Mouse (Mus musculus) hindbrain, embryonic 16.5 days (tissue): ENCODE data around the gene Eftud2. TPM values are rescaled to one million over a fixed set of nuclear protein-coding genes. Genes with fewer than 3 reads are reported as not detected.
A peak's percentile ranks its signal among the peaks of the same experiment; 100 is the strongest.

Experiments
- ATAC-seq: fragments of 200-750 bp; cut with Nextera tagmentation; 2 replicates; pipeline ENCODE4 v1.8.0; 2017; ENCODE audit warnings: moderate TSS enrichment, moderate library complexity
- H3K27ac ChIP-seq: fragments of 300-500 bp; sonication (generic); 2 replicates; pipeline ENCODE4 v1.5.1; 2014; ENCODE audit warnings: low read depth, mild to moderate bottlenecking, control low read depth, low read length, moderate library complexity
- H3K27me3 ChIP-seq: fragments of 300-500 bp; sonication (generic); replicated peaks from 2 replicates; pipeline ENCODE4 v1.6.1; 2014; ENCODE audit warnings: low read length; ENCODE audit not compliant: control insufficient read depth, insufficient read depth
- H3K36me3 ChIP-seq: fragments of 300-500 bp; sonication (generic); 2 replicates; pipeline ENCODE4 v1.6.1; 2014; ENCODE audit warnings: mild to moderate bottlenecking, low read length, moderate library complexity, mixed read lengths; ENCODE audit not compliant: control insufficient read depth, insufficient read depth
- H3K4me1 ChIP-seq: fragments of 300-500 bp; sonication (generic); 2 replicates; pipeline ENCODE4 v1.6.1; 2014; ENCODE audit warnings: low read depth, low read length; ENCODE audit not compliant: control insufficient read depth, insufficient read depth
- H3K4me2 ChIP-seq: fragments of 300-500 bp; sonication (generic); 2 replicates; pipeline ENCODE4 v1.6.1; 2014; ENCODE audit warnings: mild to moderate bottlenecking, low read length, control low read depth, moderate library complexity
- H3K4me3 ChIP-seq: fragments of 300-500 bp; sonication (generic); 2 replicates; pipeline ENCODE4 v1.5.1; 2014; ENCODE audit warnings: mild to moderate bottlenecking, low read length, control low read depth, moderate library complexity
- H3K9ac ChIP-seq: fragments of 300-500 bp; sonication (generic); 2 replicates; pipeline ENCODE4 v1.6.1; 2014; ENCODE audit warnings: low read depth, mild to moderate bottlenecking, control low read depth, low read length, moderate library complexity
- H3K9me3 ChIP-seq: fragments of 300-500 bp; sonication (generic); 2 replicates; pipeline ENCODE4 v1.6.1; 2014; ENCODE audit warnings: mild to moderate bottlenecking, low read length, moderate library complexity; ENCODE audit not compliant: control insufficient read depth
- WGBS: fragments of 180-500 bp; shearing (Covaris S2); extraction: QIAGEN DNeasy Blood & Tissue Kit; methylation state at CpG from one replicate; pipeline ENCODE4 v1.1.7; 2014; 5-methylcytosine and 5-hydroxymethylcytosine counted together
- polyA plus RNA-seq: library from polyadenylated mRNA; unstranded; fragments of >200 nt; fragmentation: Nextera tagmentation; extraction: Ambion mirVana; gene quantifications from 2 replicates; pipeline ENCODE4 v1.2.1, GENCODE M21; 2015

Gene Eftud2
- polyA plus RNA-seq, 1 experiment from 2014 or later, result 127 TPM

- 87% methylated on average over 5 of the region's 5 CpGs for WGBS
- no peaks in the 10 kb centered on the region for H3K36me3 ChIP-seq
- no peak overlapping the region for H3K27ac ChIP-seq
- H3K4me1 ChIP-seq, result peaks cover 3% of the 10 kb centered on the region; the same call in 1 of the 2 replicates
- H3K4me3 ChIP-seq, result no peak overlapping the region
- no peak for ATAC-seq
- H3K9me3 ChIP-seq, result no peaks in the 10 kb centered on the region
- H3K27me3 ChIP-seq, result peaks cover 13% of the 10 kb centered on the region
- H3K9ac ChIP-seq, result no peak overlapping the region
- no peak overlapping the region for H3K4me2 ChIP-seq
Measured at GRCm38 (mm10) chr11:102887433-102887832, 6.6 kb upstream of the Eftud2 start.

GRCm38 (mm10) chr11:102884616-102885219, 3.9 kb upstream of the Eftud2 start, which contains the start of gene Fam187a:
TSS of gene Fam187a (plus strand) at chr11:102885169.
- WGBS, result 60% methylated on average over 10 of the region's 10 CpGs
- H3K4me1 ChIP-seq, result peaks cover 11% of the 10 kb centered on the region
- H3K27ac ChIP-seq, result no peak within 1 kb of the TSS
- peaks cover 6% of the 10 kb centered on the region; the same call in 1 of the 2 replicates for H3K27me3 ChIP-seq
- H3K9me3 ChIP-seq, result no peaks in the 10 kb centered on the region
- no peak within 1 kb of the TSS for H3K9ac ChIP-seq
- H3K4me3 ChIP-seq, result no peak within 1 kb of the TSS
- no peak within 1 kb of the TSS for H3K4me2 ChIP-seq
- ATAC-seq, result no peak
- H3K36me3 ChIP-seq, result no peaks in the 10 kb centered on the region

- Histone ChIP-seq H3K9ac (peak overlapping the region; percentile 74), H3K27me3 (peaks cover 4% of the 10 kb centered on the region; the same call in 1 of the 2 replicates), H3K36me3 (peaks cover 5% of the 10 kb centered on the region; the same call in 1 of the 2 replicates), H3K4me2 (peak overlapping the region; percentile 69), H3K27ac (peak overlapping the region; percentile 89; the same call in 1 of the 2 replicates), H3K4me1 (peaks cover 14% of the 10 kb centered on the region), H3K9me3 (no peaks in the 10 kb centered on the region), H3K4me3 (peak overlapping the region; percentile 71)
- 15% methylated on average over 13 of the region's 13 CpGs for WGBS
- ATAC-seq, result peak; percentile 4
Measured at GRCm38 (mm10) chr11:102881314-102882198, 771 bp upstream of the Eftud2 start.

- peaks cover 14% of the 10 kb centered on the region for H3K4me1 ChIP-seq
- no peak for ATAC-seq
- no peak overlapping the region for H3K4me3 ChIP-seq
- H3K9ac ChIP-seq, result no peak overlapping the region
- H3K27ac ChIP-seq, result no peak overlapping the region
- H3K9me3 ChIP-seq, result no peaks in the 10 kb centered on the region
- H3K36me3 ChIP-seq, result peaks cover 13% of the 10 kb centered on the region
- H3K4me2 ChIP-seq, result peak overlapping the region; percentile 69
- peaks cover 4% of the 10 kb centered on the region; the same call in 1 of the 2 replicates for H3K27me3 ChIP-seq
- WGBS, result 53% methylated on average over 2 of the region's 2 CpGs
Measured at GRCm38 (mm10) chr11:102879558-102879957, 1.2 kb downstream of the Eftud2 start.

- no peak for ATAC-seq
- H3K4me1 ChIP-seq, result peaks cover 7% of the 10 kb centered on the region
- H3K4me2 ChIP-seq, result no peak overlapping the region
- no peak overlapping the region for H3K4me3 ChIP-seq
- no peak overlapping the region for H3K9ac ChIP-seq
- H3K36me3 ChIP-seq, result peaks cover 26% of the 10 kb centered on the region
- WGBS, result 82% methylated on average over 7 of the region's 7 CpGs
- H3K27ac ChIP-seq, result no peak overlapping the region
- H3K27me3 ChIP-seq, result no peaks in the 10 kb centered on the region
- H3K9me3 ChIP-seq, result no peaks in the 10 kb centered on the region
Measured at GRCm38 (mm10) chr11:102874801-102875334, 5.9 kb downstream of the Eftud2 start.

GRCm38 (mm10) chr11:102864272-102864671, 16.5 kb downstream of the Eftud2 start:
- no peak overlapping the region for H3K27ac ChIP-seq
- no peak overlapping the region for H3K4me3 ChIP-seq
- H3K4me2 ChIP-seq, result no peak overlapping the region
- H3K9me3 ChIP-seq, result no peaks in the 10 kb centered on the region
- H3K9ac ChIP-seq, result no peak overlapping the region
- H3K4me1 ChIP-seq, result no peaks in the 10 kb centered on the region
- WGBS, result 37% methylated on average over 4 of the region's 4 CpGs
- H3K27me3 ChIP-seq, result no peaks in the 10 kb centered on the region
- peaks cover 32% of the 10 kb centered on the region for H3K36me3 ChIP-seq
- 0 out of 2 replicates have a peak, but pooled peaks have one; percentile 45 for ATAC-seq

GRCm38 (mm10) chr11:102859933-102860332, 20.9 kb downstream of the Eftud2 start:
- Histone ChIP-seq H3K9me3 (no peaks in the 10 kb centered on the region), H3K4me3 (no peak overlapping the region), H3K36me3 (peaks cover 18% of the 10 kb centered on the region), H3K27ac (no peak overlapping the region), H3K4me2 (no peak overlapping the region), H3K9ac (no peak overlapping the region), H3K4me1 (no peaks in the 10 kb centered on the region), H3K27me3 (no peaks in the 10 kb centered on the region)
- ATAC-seq, result peak; percentile 48; the same call in 1 of the 2 replicates
- 81% methylated on average over 8 of the region's 8 CpGs for WGBS

- H3K9me3 ChIP-seq, result no peaks in the 10 kb centered on the region
- 66% methylated on average over 11 of the region's 11 CpGs for WGBS
- no peak overlapping the region for H3K9ac ChIP-seq
- peaks cover 27% of the 10 kb centered on the region for H3K36me3 ChIP-seq
- no peak overlapping the region for H3K4me3 ChIP-seq
- ATAC-seq, result peak; percentile 64; the same call in 1 of the 2 replicates
- no peak overlapping the region for H3K27ac ChIP-seq
- H3K4me1 ChIP-seq, result no peaks in the 10 kb centered on the region
- no peaks in the 10 kb centered on the region for H3K27me3 ChIP-seq
- no peak overlapping the region for H3K4me2 ChIP-seq
Measured at GRCm38 (mm10) chr11:102858951-102859350, 21.8 kb downstream of the Eftud2 start.

GRCm38 (mm10) chr11:102855941-102856340, 24.8 kb downstream of the Eftud2 start:
- no peaks in the 10 kb centered on the region for H3K9me3 ChIP-seq
- no peaks in the 10 kb centered on the region for H3K4me1 ChIP-seq
- 88% methylated on average over 6 of the region's 6 CpGs for WGBS
- no peak overlapping the region for H3K27ac ChIP-seq
- no peak for ATAC-seq
- peaks cover 36% of the 10 kb centered on the region for H3K36me3 ChIP-seq
- H3K9ac ChIP-seq, result no peak overlapping the region
- no peak overlapping the region for H3K4me3 ChIP-seq
- no peaks in the 10 kb centered on the region for H3K27me3 ChIP-seq
- no peak overlapping the region for H3K4me2 ChIP-seq
